Mouse (Mus musculus): ENCODE results near the gene Repin1. TPM values are rescaled to one million over a fixed set of nuclear protein-coding genes. Genes with fewer than 3 reads are reported as not detected.

Gene Repin1
- 10 to 100 TPM; 40.4 to 46.9 TPM for total RNA-seq (2021)

- DNase-seq (ENCODE audit: extremely low spot score in 1 of 2, low spot score in 1 of 2) = peak; percentile 87 to 91
Measured at GRCm38 (mm10) chr6:48593158-48594042, at the start of gene Repin1, which contains the start of gene Gm44965. Gene Repin1, plus strand, starts transcription at chr6:48593883. Gene Gm44965, plus strand, starts transcription at chr6:48593941.

GRCm38 (mm10) chr6:48545251-48545650, 48.4 kb upstream of the Repin1 start:
- no peak for DNase-seq (ENCODE audit: extremely low spot score in 1 of 2, low spot score in 1 of 2)

GRCm38 (mm10) chr6:48546271-48546670, 47.4 kb upstream of the Repin1 start:
- DNase-seq (ENCODE audit: extremely low spot score in 1 of 2, low spot score in 1 of 2) = peak in 1 of 2 experiments; percentile 54

- no peak for DNase-seq (ENCODE audit: extremely low spot score in 1 of 2, low spot score in 1 of 2)
Measured at GRCm38 (mm10) chr6:48546858-48547257, 46.8 kb upstream of the Repin1 start.

- DNase-seq (ENCODE audit: extremely low spot score in 1 of 2, low spot score in 1 of 2) = no peak
Measured at GRCm38 (mm10) chr6:48548314-48548713, 45.4 kb upstream of the Repin1 start.

GRCm38 (mm10) chr6:48552918-48553317, 40.8 kb upstream of the Repin1 start:
- no peak for DNase-seq (ENCODE audit: extremely low spot score in 1 of 2, low spot score in 1 of 2)

GRCm38 (mm10) chr6:48553819-48554218, 39.9 kb upstream of the Repin1 start:
- DNase-seq (ENCODE audit: extremely low spot score in 1 of 2, low spot score in 1 of 2) = no peak

- DNase-seq (ENCODE audit: extremely low spot score in 1 of 2, low spot score in 1 of 2) = peak; percentile 97 to 98
Measured at GRCm38 (mm10) chr6:48554280-48555103, 39.2 kb upstream of the Repin1 start, which contains the start of gene Lrrc61. Gene Lrrc61, plus strand, starts transcription at chr6:48554796.

- DNase-seq (ENCODE audit: extremely low spot score in 1 of 2, low spot score in 1 of 2) = peak in 1 of 2 experiments; percentile 26
Measured at GRCm38 (mm10) chr6:48555104-48555890, 38.4 kb upstream of the Repin1 start.

GRCm38 (mm10) chr6:48555956-48556355, 37.7 kb upstream of the Repin1 start:
- DNase-seq (ENCODE audit: extremely low spot score in 1 of 2, low spot score in 1 of 2) = no peak

- DNase-seq (ENCODE audit: extremely low spot score in 1 of 2, low spot score in 1 of 2) = no peak
Measured at GRCm38 (mm10) chr6:48565693-48566310, 27.9 kb upstream of the Repin1 start.

- DNase-seq (ENCODE audit: extremely low spot score in 1 of 2, low spot score in 1 of 2) = no peak
Measured at GRCm38 (mm10) chr6:48566312-48566711, 27.4 kb upstream of the Repin1 start.

GRCm38 (mm10) chr6:48568036-48568984, 25.4 kb upstream of the Repin1 start:
- DNase-seq (ENCODE audit: extremely low spot score in 1 of 2, low spot score in 1 of 2) = no peak

GRCm38 (mm10) chr6:48569065-48569807, 24.4 kb upstream of the Repin1 start:
- no peak for DNase-seq (ENCODE audit: extremely low spot score in 1 of 2, low spot score in 1 of 2)

GRCm38 (mm10) chr6:48572014-48572413, 21.7 kb upstream of the Repin1 start:
- DNase-seq (ENCODE audit: extremely low spot score in 1 of 2, low spot score in 1 of 2) = no peak

GRCm38 (mm10) chr6:48572572-48573061, 21.1 kb upstream of the Repin1 start, which contains the start of gene Rarres2:
Gene Rarres2, minus strand, starts transcription at chr6:48572789.
- DNase-seq (ENCODE audit: extremely low spot score in 1 of 2, low spot score in 1 of 2) = no peak

GRCm38 (mm10) chr6:48573280-48573679, 20.4 kb upstream of the Repin1 start:
- DNase-seq (ENCODE audit: extremely low spot score in 1 of 2, low spot score in 1 of 2) = no peak

- no peak for DNase-seq (ENCODE audit: extremely low spot score in 1 of 2, low spot score in 1 of 2)
Measured at GRCm38 (mm10) chr6:48573981-48574380, 19.7 kb upstream of the Repin1 start.

Measured in layer of hippocampus, postnatal 25 days (tissue).